Mouse (Mus musculus): ENCODE results near the gene Bcorl1.

Bcorl1 gene

DNA sequence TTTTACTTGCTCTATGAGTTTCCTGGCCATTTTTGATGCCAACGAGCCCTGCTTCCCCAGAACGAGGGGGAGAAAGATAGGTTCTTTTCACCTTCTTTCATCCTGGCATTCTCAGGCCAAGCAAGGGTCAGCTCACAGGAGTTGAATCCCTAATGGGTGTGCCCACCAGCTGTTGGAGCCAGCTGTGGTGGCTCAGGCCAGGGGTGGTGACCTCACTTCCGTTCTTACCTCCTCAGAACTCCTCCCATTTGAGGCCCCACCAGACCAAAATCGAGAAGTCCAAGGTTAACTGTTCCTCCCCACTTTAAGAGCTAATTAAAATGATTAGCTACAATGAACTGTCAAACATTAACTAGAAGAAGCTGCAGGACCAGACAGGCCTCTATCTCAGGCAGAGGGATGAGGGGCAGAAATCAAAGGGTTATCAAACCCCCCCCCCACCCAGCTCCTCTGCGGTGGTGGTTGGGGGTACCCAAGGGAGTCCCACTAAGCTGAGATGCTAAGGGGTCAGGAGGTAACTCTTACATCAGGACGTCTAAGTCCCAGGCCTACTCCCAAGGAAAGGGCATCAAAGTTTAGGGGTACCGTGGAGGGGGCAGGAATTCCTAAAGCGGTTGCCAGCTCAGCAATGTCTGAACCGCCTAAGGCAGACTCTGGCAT lies 111.2 kb downstream of the Bcorl1 start:
- no peak for DNase-seq

- DNase-seq: peak; percentile 26
Observed at GRCm38 (mm10) chrX:48452931-48453673, 111.9 kb downstream of the Bcorl1 start.

DNA sequence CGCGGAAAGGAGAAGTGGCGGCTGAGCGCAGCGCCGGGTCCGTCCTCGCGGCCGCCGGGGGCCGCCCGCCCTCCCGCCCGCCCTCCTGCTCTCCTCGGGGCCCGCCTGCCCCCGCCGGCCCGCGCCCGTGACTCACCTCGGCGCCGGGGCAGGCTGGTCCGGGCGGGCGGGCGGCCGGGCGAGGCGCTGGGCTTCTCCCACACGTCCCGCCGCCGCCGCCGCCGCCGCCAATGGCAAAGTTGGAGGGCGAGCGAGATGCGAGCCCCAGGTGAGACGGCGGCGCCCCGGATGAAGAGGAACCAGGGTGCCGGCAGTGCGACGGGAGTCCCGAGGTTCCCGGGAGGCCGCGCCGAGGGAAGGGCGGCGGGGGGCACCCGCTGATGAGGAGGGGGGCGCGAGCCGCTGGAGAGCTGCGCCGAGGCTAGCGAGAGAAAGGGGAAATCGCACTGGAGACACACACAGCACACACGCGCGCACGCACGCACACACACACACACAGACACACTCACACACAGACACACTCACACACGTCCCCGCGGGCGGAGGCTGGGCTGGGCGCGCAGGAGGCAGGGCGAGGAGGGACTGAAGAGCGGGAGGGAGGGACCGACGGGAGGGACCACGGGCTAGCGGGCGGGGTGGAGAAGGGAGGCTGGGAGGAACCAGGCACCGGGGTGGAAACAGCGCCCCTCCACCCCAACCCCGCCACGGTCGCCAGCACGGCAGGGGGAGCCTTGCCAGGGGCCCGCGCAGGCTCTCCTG lies 112.8 kb downstream of the Bcorl1 start:
- DNase-seq: peak; percentile 81

- DNase-seq: no peak
Observed at GRCm38 (mm10) chrX:48454495-48454878, 113.3 kb downstream of the Bcorl1 start.

DNA sequence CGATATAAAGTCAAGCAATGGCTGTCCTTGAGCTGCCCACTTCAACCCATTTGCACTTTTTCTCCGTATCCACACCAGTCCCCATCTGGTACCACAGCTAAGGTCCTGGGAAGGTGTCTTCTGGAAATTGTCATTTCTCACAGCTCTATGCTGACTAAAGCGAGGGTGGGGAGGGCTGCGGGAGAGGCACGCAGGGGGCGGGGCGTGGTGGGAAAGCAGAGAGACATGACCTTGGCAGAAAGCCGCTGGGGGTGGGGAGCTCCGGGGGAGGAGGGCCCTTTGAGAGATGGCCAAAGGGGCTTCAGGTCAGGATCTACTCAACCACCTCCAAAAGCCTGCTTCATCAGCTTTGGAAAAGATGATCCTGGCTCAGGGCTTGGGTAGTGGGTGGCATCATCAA lies 113.9 kb downstream of the Bcorl1 start:
- no peak for DNase-seq

GRCm38 (mm10) chrX:48456956-48457355 lies 115.8 kb downstream of the Bcorl1 start:
- no peak for DNase-seq

Measured in lung, postnatal 36 days (tissue).